9 mouse cellular contexts compared by ENCODE assay signal in genomic region chr6:120648205-120648604, GRCm38 (mm10).
"Had no signal": no experiment of that assay in that cellular context is flagged by ENCODE, and none has a peak within 500 bp of the region (broad histone marks: within the 10 kb centered on the region; RNA-seq: fewer than 3 reads in every experiment).

No protein-coding gene starts in this region.

- H3K27me3 ChIP-seq: kidney, embryonic 15.5 days; lung, embryonic 15.5 days; midbrain, embryonic 13.5 days had no signal

- H3K9ac ChIP-seq: kidney, embryonic 15.5 days; liver, embryonic 15.5 days; lung, embryonic 15.5 days; midbrain, embryonic 13.5 days had no signal

- DNase-seq: kidney, adult 2 months; kidney, postnatal 14 days; right cerebral cortex, postnatal 14 days; thymus, postnatal 36 days had no signal

- H3K36me3 ChIP-seq: kidney, embryonic 15.5 days; limb, embryonic 10.5 days; liver, embryonic 15.5 days; lung, embryonic 15.5 days; midbrain, embryonic 13.5 days had no signal

- ATAC-seq: midbrain, embryonic 13.5 days had no signal

- H3K4me3 ChIP-seq: kidney, embryonic 15.5 days; limb, embryonic 10.5 days; liver, embryonic 15.5 days; lung, embryonic 15.5 days; midbrain, embryonic 13.5 days had no signal

- H3K27ac ChIP-seq: kidney, embryonic 15.5 days; limb, embryonic 10.5 days; liver, embryonic 15.5 days; lung, embryonic 15.5 days; midbrain, embryonic 13.5 days had no signal
